Mouse (Mus musculus): ENCODE measurements around the gene Sgk2.

DNA sequence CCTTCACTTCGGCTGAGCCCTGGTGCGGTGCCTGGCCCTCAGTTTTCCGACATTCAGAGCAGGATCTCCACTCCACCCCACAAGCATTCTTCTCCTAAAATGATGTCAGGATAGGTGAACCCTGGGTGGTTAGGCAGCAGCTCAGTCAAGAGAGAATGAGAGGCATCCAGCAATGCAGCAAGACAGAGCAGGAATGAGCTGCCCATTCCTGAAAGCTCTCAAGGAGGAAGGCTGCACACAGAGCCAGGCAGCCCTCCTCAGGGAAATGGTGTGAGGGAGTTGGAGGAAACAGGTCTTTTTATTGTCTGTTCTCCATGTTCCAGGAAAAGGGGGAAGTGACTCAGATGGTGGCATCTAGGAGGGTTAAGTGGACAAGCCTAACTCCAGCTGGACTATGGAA lies 366 bp upstream of the Sgk2 start:
- TF ChIP-seq CTCF (IDR thresholded peaks at IDR 0.05; ENCODE audit: low read depth, low read length) (no peak), POLR2A (IDR thresholded peaks at IDR 0.05; ENCODE audit: borderline replicate concordance, low read depth, low read length) (no peak)
